Mouse (Mus musculus): ENCODE results near the gene Xpo5. TPM values are rescaled to one million over a fixed set of nuclear protein-coding genes. Genes with fewer than 3 reads are reported as not detected.

The Xpo5 gene
- total RNA-seq, 2 experiments from 2014 or later: 42.1 to 43.3 TPM

- H3K4me3 ChIP-seq: no peak overlapping the region
- no peak for DNase-seq (ENCODE audit: extremely low spot score in 1 of 2, low spot score in 2 of 2)
- no peak overlapping the region for H3K27ac ChIP-seq
- no peak for TF ChIP-seq CTCF (IDR thresholded peaks at IDR 0.05)
- intact Hi-C loops (cut with DNase I): no loop called here
Measured at GRCm38 (mm10) chr17:46206676-46207075, 4.1 kb downstream of the Xpo5 start.

- intact Hi-C loops (cut with DNase I): no loop called here
- no peak for DNase-seq (ENCODE audit: extremely low spot score in 1 of 2, low spot score in 2 of 2)
- no peak for TF ChIP-seq CTCF (IDR thresholded peaks at IDR 0.05)
- no peak overlapping the region for H3K4me3 ChIP-seq
- no peak overlapping the region for H3K27ac ChIP-seq
Measured at GRCm38 (mm10) chr17:46210550-46210949, 8.0 kb downstream of the Xpo5 start.

- H3K4me3 ChIP-seq: no peak overlapping the region
- no peak for DNase-seq (ENCODE audit: extremely low spot score in 1 of 2, low spot score in 2 of 2)
- no peak for TF ChIP-seq CTCF (IDR thresholded peaks at IDR 0.05)
- intact Hi-C loops (cut with DNase I): loop anchor here (10.0 kb wide), 1 partner anchor 733 kb away; no protein-coding TSS in a partner anchor
- no peak overlapping the region for H3K27ac ChIP-seq
Measured at GRCm38 (mm10) chr17:46221601-46222000, 19.0 kb downstream of the Xpo5 start.

GRCm38 (mm10) chr17:46227576-46227975, 25.0 kb downstream of the Xpo5 start:
- TF ChIP-seq CTCF (IDR thresholded peaks at IDR 0.05): no peak
- Histone ChIP-seq H3K27ac (no peak overlapping the region), H3K4me3 (no peak overlapping the region)
- DNase-seq (ENCODE audit: extremely low spot score in 1 of 2, low spot score in 2 of 2): no peak
- intact Hi-C loops (cut with DNase I): loop anchor here (10.0 kb wide), 1 partner anchor 727 kb away; no protein-coding TSS in a partner anchor

GRCm38 (mm10) chr17:46236067-46236466, 33.5 kb downstream of the Xpo5 start:
- TF ChIP-seq CTCF (IDR thresholded peaks at IDR 0.05): no peak
- Histone ChIP-seq H3K27ac (no peak overlapping the region), H3K4me3 (no peak overlapping the region)
- intact Hi-C loops (cut with DNase I): no loop called here
- DNase-seq (ENCODE audit: extremely low spot score in 1 of 2, low spot score in 2 of 2): no peak

GRCm38 (mm10) chr17:46237079-46237478, 34.5 kb downstream of the Xpo5 start:
- TF ChIP-seq CTCF (IDR thresholded peaks at IDR 0.05): no peak
- intact Hi-C loops (cut with DNase I): no loop called here

GRCm38 (mm10) chr17:46237480-46237879, 34.9 kb downstream of the Xpo5 start:
- Histone ChIP-seq H3K27ac (no peak overlapping the region), H3K4me3 (no peak overlapping the region)
- intact Hi-C loops (cut with DNase I): no loop called here
- no peak for DNase-seq (ENCODE audit: extremely low spot score in 1 of 2, low spot score in 2 of 2)
- no peak for TF ChIP-seq CTCF (IDR thresholded peaks at IDR 0.05)

More at GRCm38 (mm10) chr17:46237079-46237478, 34.5 kb downstream of the Xpo5 start:
- Histone ChIP-seq H3K4me3 (no peak overlapping the region), H3K27ac (no peak overlapping the region)
- DNase-seq (ENCODE audit: extremely low spot score in 1 of 2, low spot score in 2 of 2): no peak

GRCm38 (mm10) chr17:46239516-46240114, 37.0 kb downstream of the Xpo5 start:
- Histone ChIP-seq H3K27ac (no peak overlapping the region), H3K4me3 (no peak overlapping the region)
- no peak for TF ChIP-seq CTCF (IDR thresholded peaks at IDR 0.05)
- intact Hi-C loops (cut with DNase I): no loop called here
- DNase-seq (ENCODE audit: extremely low spot score in 1 of 2, low spot score in 2 of 2): no peak

- intact Hi-C loops (cut with DNase I): no loop called here
- no peak for DNase-seq (ENCODE audit: extremely low spot score in 1 of 2, low spot score in 2 of 2)
- H3K27ac ChIP-seq: no peak overlapping the region
- H3K4me3 ChIP-seq: no peak overlapping the region
- TF ChIP-seq CTCF (IDR thresholded peaks at IDR 0.05): no peak
Measured at GRCm38 (mm10) chr17:46241471-46241870, 38.9 kb downstream of the Xpo5 start.

GRCm38 (mm10) chr17:46242274-46242673, 39.7 kb downstream of the Xpo5 start:
- intact Hi-C loops (cut with DNase I): no loop called here
- Histone ChIP-seq H3K27ac (no peak overlapping the region), H3K4me3 (no peak overlapping the region)
- TF ChIP-seq CTCF (IDR thresholded peaks at IDR 0.05): no peak
- no peak for DNase-seq (ENCODE audit: extremely low spot score in 1 of 2, low spot score in 2 of 2)

- Histone ChIP-seq H3K27ac (no peak overlapping the region), H3K4me3 (no peak overlapping the region)
- no peak for TF ChIP-seq CTCF (IDR thresholded peaks at IDR 0.05)
- intact Hi-C loops (cut with DNase I): no loop called here
- no peak for DNase-seq (ENCODE audit: extremely low spot score in 1 of 2, low spot score in 2 of 2)
Measured at GRCm38 (mm10) chr17:46242993-46243392, 40.4 kb downstream of the Xpo5 start.

- TF ChIP-seq CTCF (IDR thresholded peaks at IDR 0.05): no peak
- no peak overlapping the region for H3K4me3 ChIP-seq
- intact Hi-C loops (cut with DNase I): no loop called here
- no peak overlapping the region for H3K27ac ChIP-seq
- DNase-seq (ENCODE audit: extremely low spot score in 1 of 2, low spot score in 2 of 2): no peak
Measured at GRCm38 (mm10) chr17:46243624-46244023, 41.0 kb downstream of the Xpo5 start.

GRCm38 (mm10) chr17:46244579-46244978, 42.0 kb downstream of the Xpo5 start:
- no peak for TF ChIP-seq CTCF (IDR thresholded peaks at IDR 0.05)
- Histone ChIP-seq H3K27ac (no peak overlapping the region), H3K4me3 (no peak overlapping the region)
- intact Hi-C loops (cut with DNase I): no loop called here
- DNase-seq (ENCODE audit: extremely low spot score in 1 of 2, low spot score in 2 of 2): no peak

All from left cerebral cortex, adult 2 months (tissue).